Comparison of ENCODE assay signal across 18 mouse cellular contexts in genomic region chr1:175039567-175039966, GRCm38 (mm10).
DNase-seq lines count a peak whose midpoint lies in the region; ATAC-seq and TF ChIP-seq lines count a peak whose summit lies in the region.
"Had no signal": no experiment of that assay in that cellular context is flagged by ENCODE, and none has a peak within 500 bp of the region (broad histone marks: within the 10 kb centered on the region; RNA-seq: fewer than 3 reads in every experiment).

No protein-coding gene starts in this region.

- no peaks in the 10 kb centered on the region for H3K9me3 ChIP-seq in hindbrain, embryonic 11.5 days (ENCODE audit: control insufficient read depth, low read length)
- H3K9me3 ChIP-seq in hindbrain, embryonic 13.5 days, result no peaks in the 10 kb centered on the region
- H3K9me3 ChIP-seq in forebrain, embryonic 11.5 days (ENCODE audit: control insufficient read depth, low read length), result no peaks in the 10 kb centered on the region
- no peaks in the 10 kb centered on the region for H3K9me3 ChIP-seq in hindbrain, postnatal 0 days (ENCODE audit: low read length)
- H3K9me3 ChIP-seq: intestine, embryonic 15.5 days; limb, embryonic 15.5 days had no signal

- peak; percentile 73 for ATAC-seq in hindbrain, embryonic 11.5 days (ENCODE audit: low FRiP score)
- ATAC-seq in hindbrain, embryonic 13.5 days (ENCODE audit: low FRiP score), result no peak
- peak; percentile 83 for ATAC-seq in forebrain, embryonic 11.5 days (replicated peaks; ENCODE audit: low FRiP score)
- ATAC-seq in hindbrain, postnatal 0 days, result peak; percentile 68
- ATAC-seq: intestine, embryonic 15.5 days had no signal

- no peaks in the 10 kb centered on the region for H3K4me1 ChIP-seq in hindbrain, embryonic 11.5 days (replicated peaks; ENCODE audit: control insufficient read depth, insufficient read depth, low read length)
- H3K4me1 ChIP-seq in hindbrain, embryonic 13.5 days (replicated peaks), result no peaks in the 10 kb centered on the region
- H3K4me1 ChIP-seq in forebrain, embryonic 11.5 days (replicated peaks; ENCODE audit: control insufficient read depth, insufficient read depth, low read length), result no peaks in the 10 kb centered on the region
- H3K4me1 ChIP-seq in hindbrain, postnatal 0 days (ENCODE audit: insufficient read depth, low read length), result no peaks in the 10 kb centered on the region
- H3K4me1 ChIP-seq: intestine, embryonic 15.5 days; limb, embryonic 15.5 days had no signal

- no peak for TF ChIP-seq CTCF in hindbrain, postnatal 0 days (IDR thresholded peaks at IDR 0.05; ENCODE audit: low read depth)

- H3K4me3 ChIP-seq in hindbrain, embryonic 11.5 days (ENCODE audit: low read depth, low read length), result no peak overlapping the region
- H3K4me3 ChIP-seq in hindbrain, embryonic 13.5 days, result no peak overlapping the region
- H3K4me3 ChIP-seq in forebrain, embryonic 11.5 days (ENCODE audit: low read depth, low read length), result no peak overlapping the region
- H3K4me3 ChIP-seq in hindbrain, postnatal 0 days (ENCODE audit: low read length), result no peak overlapping the region
- H3K4me3 ChIP-seq: intestine, embryonic 15.5 days; layer of hippocampus, adult 2 months; limb, embryonic 15.5 days had no signal

- 22% methylated on average over 6 of the region's 6 CpGs for WGBS in hindbrain, embryonic 11.5 days
- 15% methylated on average over 6 of the region's 6 CpGs for WGBS in hindbrain, embryonic 13.5 days
- WGBS in forebrain, embryonic 11.5 days, result 15% methylated on average over 6 of the region's 6 CpGs
- 18% methylated on average over 6 of the region's 6 CpGs for WGBS in hindbrain, postnatal 0 days

- intact Hi-C loops in left cerebral cortex, postnatal 14 days (cut with DNase I), result no loop called here

- no peak overlapping the region for H3K4me2 ChIP-seq in hindbrain, embryonic 11.5 days (replicated peaks; ENCODE audit: low read depth, low read length)
- H3K4me2 ChIP-seq in hindbrain, embryonic 13.5 days, result no peak overlapping the region
- no peak overlapping the region for H3K4me2 ChIP-seq in forebrain, embryonic 11.5 days (ENCODE audit: low read depth, low read length, severe bottlenecking)
- H3K4me2 ChIP-seq in hindbrain, postnatal 0 days (ENCODE audit: low read depth, low read length), result no peak overlapping the region
- H3K4me2 ChIP-seq: heart, embryonic 11.5 days; intestine, embryonic 15.5 days; limb, embryonic 15.5 days had no signal

- no peaks in the 10 kb centered on the region for H3K27me3 ChIP-seq in hindbrain, embryonic 11.5 days (ENCODE audit: control insufficient read depth, insufficient read depth, low read length)
- H3K27me3 ChIP-seq in hindbrain, embryonic 13.5 days, result no peaks in the 10 kb centered on the region
- H3K27me3 ChIP-seq in forebrain, embryonic 11.5 days (ENCODE audit: control insufficient read depth, insufficient read depth, low read length), result no peaks in the 10 kb centered on the region
- no peaks in the 10 kb centered on the region for H3K27me3 ChIP-seq in hindbrain, postnatal 0 days (ENCODE audit: insufficient read depth, low read length)
- H3K27me3 ChIP-seq: intestine, embryonic 15.5 days; limb, embryonic 15.5 days had no signal

- H3K27ac ChIP-seq in hindbrain, embryonic 11.5 days (ENCODE audit: low read depth, low read length), result 0 out of 2 replicates have a peak overlapping the region, but pooled peaks have one; percentile 39
- H3K27ac ChIP-seq in hindbrain, embryonic 13.5 days, result no peak overlapping the region; the same call in 1 of the 2 replicates
- H3K27ac ChIP-seq in forebrain, embryonic 11.5 days (ENCODE audit: low read depth, low read length), result no peak overlapping the region
- H3K27ac ChIP-seq in hindbrain, postnatal 0 days, result no peak overlapping the region
- H3K27ac ChIP-seq: intestine, embryonic 15.5 days; layer of hippocampus, adult 2 months; limb, embryonic 15.5 days; macrophage had no signal

- no peaks in the 10 kb centered on the region for H3K36me3 ChIP-seq in hindbrain, embryonic 11.5 days (ENCODE audit: control insufficient read depth, insufficient read depth, low read length)
- H3K36me3 ChIP-seq in hindbrain, embryonic 13.5 days, result no peaks in the 10 kb centered on the region
- no peaks in the 10 kb centered on the region for H3K36me3 ChIP-seq in forebrain, embryonic 11.5 days (ENCODE audit: control insufficient read depth, insufficient read depth, low read length)
- no peaks in the 10 kb centered on the region for H3K36me3 ChIP-seq in hindbrain, postnatal 0 days (ENCODE audit: insufficient read depth, low read length)
- H3K36me3 ChIP-seq: intestine, embryonic 15.5 days; limb, embryonic 15.5 days had no signal

- DNase-seq in hindbrain, embryonic 11.5 days (ENCODE audit: low spot score), result peak; percentile 25
- DNase-seq in ZHBTc4 (ENCODE audit: low read depth, low spot score) (peak; percentile 63), adipocyte (ENCODE audit: low spot score) (no peak)
- DNase-seq in forebrain, embryonic 11.5 days (ENCODE audit: low spot score), result peak; percentile 59
- DNase-seq in hindbrain, postnatal 0 days (ENCODE audit: low spot score), result no peak
- no peak for DNase-seq in layer of hippocampus, adult 18-20 months (ENCODE audit: low spot score in 2 of 2)
- DNase-seq in left cerebral cortex, postnatal 14 days (ENCODE audit: low spot score in 2 of 2), result no peak
- DNase-seq: adrenal gland, postnatal 14 days; B cell, adult 2 months; cerebellum, postnatal 10 days; gastrocnemius, postnatal 14 days; lung, adult 18-20 months had no signal

- no peak overlapping the region for H3K9ac ChIP-seq in hindbrain, embryonic 11.5 days (ENCODE audit: low read depth, low read length)
- no peak overlapping the region for H3K9ac ChIP-seq in hindbrain, embryonic 13.5 days
- no peak overlapping the region for H3K9ac ChIP-seq in forebrain, embryonic 11.5 days (ENCODE audit: low read length)
- H3K9ac ChIP-seq in hindbrain, postnatal 0 days (replicated peaks; ENCODE audit: low read length), result no peak overlapping the region
- H3K9ac ChIP-seq: intestine, embryonic 15.5 days; limb, embryonic 15.5 days had no signal

Comparison
In these comparisons a context has a peak if more than half of its experiments do, and no peak if none do; other contexts are left out.
1. DNase-seq: peak in hindbrain, embryonic 11.5 days (single experiment), ZHBTc4 (single experiment) and forebrain, embryonic 11.5 days (single experiment); none in hindbrain, postnatal 0 days (single experiment), layer of hippocampus, adult 18-20 months (0 of 2), left cerebral cortex, postnatal 14 days (0 of 2) and adipocyte (single experiment).